Mouse (Mus musculus) cerebellum, adult 2 months (tissue): ENCODE measurements around the gene 1190005I06Rik.

ENCODE experiments used
- CTCF ChIP-seq: fragments of 200-500 bp; IDR thresholded peaks from 2 replicates; pipeline ENCODE4 v1.5.1; 2011; ENCODE audit warnings: low read depth, mild to moderate bottlenecking, control low read depth, low read length, moderate library complexity, borderline replicate concordance; ENCODE audit not compliant: insufficient read depth
- POLR2A ChIP-seq: fragments of 200-500 bp; IDR thresholded peaks from 2 replicates; pipeline ENCODE4 v1.6.1; 2011; ENCODE audit warnings: low read length, control low read depth, borderline replicate concordance; ENCODE audit not compliant: insufficient read depth

- TF ChIP-seq CTCF (no peak), POLR2A (no peak)
These were observed 40.4 kb upstream of the 1190005I06Rik start for GRCm38 (mm10) chr8:120687786-120688185.
